Mouse (Mus musculus): ENCODE measurements around the gene Rab2b. TPM values are rescaled to one million over a fixed set of nuclear protein-coding genes. Genes with fewer than 3 reads are reported as not detected.
"Not testable (repeated sequence)": the region's sequence is repeated elsewhere in the genome, so short reads cannot be mapped to it uniquely, and the experiment has no call there.

Rab2b gene
- polyA plus RNA-seq, 1 experiment from 2014 or later, result 44.4 TPM

DNA sequence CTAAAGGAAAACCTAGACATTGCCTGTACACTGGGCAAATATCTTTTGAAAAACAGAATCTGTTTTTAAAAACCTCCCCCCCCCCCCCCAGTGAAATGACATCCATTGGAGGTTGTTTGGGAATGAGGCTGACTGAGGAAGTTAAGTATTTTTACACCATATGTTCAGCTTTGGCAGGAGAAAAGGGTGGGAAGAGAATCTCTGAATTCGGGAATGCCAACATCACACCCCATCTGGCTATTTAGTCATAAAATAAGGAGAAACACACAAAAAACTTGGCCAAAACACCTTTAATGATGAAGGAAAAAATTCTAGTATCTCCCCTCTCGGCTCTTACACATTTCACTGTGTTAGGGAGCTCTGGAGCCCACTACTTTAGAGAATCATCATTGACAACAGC lies 31.6 kb upstream of the Rab2b start:
- H3K4me3 ChIP-seq, result no peak overlapping the region
- peaks cover 53% of the 10 kb centered on the region for H3K4me1 ChIP-seq
- ATAC-seq (replicated peaks), result 0 out of 2 replicates have a peak, but pooled peaks have one; percentile 26
- H3K27me3 ChIP-seq, result no peaks in the 10 kb centered on the region
- 48% methylated on average over 2 of the region's 2 CpGs for WGBS
- no peaks in the 10 kb centered on the region for H3K9me3 ChIP-seq
- no peak overlapping the region for H3K9ac ChIP-seq (replicated peaks)
- no peak overlapping the region for H3K27ac ChIP-seq (replicated peaks)
- H3K36me3 ChIP-seq, result peaks cover 28% of the 10 kb centered on the region
- no peak overlapping the region for H3K4me2 ChIP-seq (replicated peaks)

DNA sequence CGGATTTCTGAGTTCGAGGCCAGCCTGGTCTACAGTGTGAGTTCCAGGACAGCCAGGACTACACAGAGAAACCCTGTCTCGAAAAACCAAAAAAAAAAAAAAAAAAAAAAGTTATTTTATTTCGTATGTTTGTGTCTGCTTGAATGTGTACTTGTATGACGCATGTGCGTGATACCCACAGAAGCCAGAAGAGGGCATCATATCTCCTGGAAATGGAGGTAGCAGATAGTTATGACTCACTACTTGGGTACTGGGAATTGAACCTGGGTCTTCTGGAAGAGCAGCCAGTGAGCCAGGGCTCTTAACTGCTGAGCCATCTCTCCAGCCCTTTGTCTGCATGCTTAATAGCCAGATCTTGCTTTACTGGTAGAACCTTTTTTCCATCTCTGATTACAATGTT lies 31.0 kb upstream of the Rab2b start:
- not testable (repeated sequence) for H3K4me2 ChIP-seq (replicated peaks); H3K4me3 ChIP-seq; ATAC-seq (replicated peaks); H3K9ac ChIP-seq (replicated peaks); H3K9me3 ChIP-seq; H3K27ac ChIP-seq (replicated peaks); H3K27me3 ChIP-seq
- Histone ChIP-seq H3K4me1 (peaks cover 51% of the 10 kb centered on the region), H3K36me3 (peaks cover 28% of the 10 kb centered on the region)
- WGBS, result 96% methylated on average over 6 of the region's 6 CpGs

DNA sequence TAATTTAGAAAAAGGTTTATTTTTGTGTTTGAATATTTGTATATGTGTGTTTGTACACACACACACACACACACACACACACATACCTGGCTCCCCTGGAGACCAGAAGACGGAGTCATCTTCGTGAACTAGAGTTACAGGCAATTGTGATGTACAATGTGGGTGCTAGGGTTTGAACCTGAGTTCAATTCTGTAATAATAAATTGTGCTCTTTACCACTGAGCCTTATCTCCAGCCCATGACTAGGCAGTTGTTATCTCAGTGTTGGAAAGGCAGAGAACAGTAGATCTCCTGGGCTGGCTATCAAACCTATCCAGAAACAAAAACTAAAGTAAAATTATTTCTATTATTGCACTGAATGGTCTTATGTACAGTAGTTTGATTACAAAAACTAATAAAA lies 26.8 kb upstream of the Rab2b start:
- peaks cover 23% of the 10 kb centered on the region for H3K4me1 ChIP-seq
- no peak overlapping the region for H3K9ac ChIP-seq (replicated peaks)
- H3K27me3 ChIP-seq, result no peaks in the 10 kb centered on the region
- H3K4me3 ChIP-seq, result no peak overlapping the region
- H3K4me2 ChIP-seq (replicated peaks), result no peak overlapping the region
- no peak overlapping the region for H3K27ac ChIP-seq (replicated peaks)
- H3K9me3 ChIP-seq, result no peaks in the 10 kb centered on the region
- 92% methylated on average over 2 of the region's 2 CpGs for WGBS
- no peak for ATAC-seq (replicated peaks)
- no peaks in the 10 kb centered on the region; the same call in 1 of the 2 replicates for H3K36me3 ChIP-seq

DNA sequence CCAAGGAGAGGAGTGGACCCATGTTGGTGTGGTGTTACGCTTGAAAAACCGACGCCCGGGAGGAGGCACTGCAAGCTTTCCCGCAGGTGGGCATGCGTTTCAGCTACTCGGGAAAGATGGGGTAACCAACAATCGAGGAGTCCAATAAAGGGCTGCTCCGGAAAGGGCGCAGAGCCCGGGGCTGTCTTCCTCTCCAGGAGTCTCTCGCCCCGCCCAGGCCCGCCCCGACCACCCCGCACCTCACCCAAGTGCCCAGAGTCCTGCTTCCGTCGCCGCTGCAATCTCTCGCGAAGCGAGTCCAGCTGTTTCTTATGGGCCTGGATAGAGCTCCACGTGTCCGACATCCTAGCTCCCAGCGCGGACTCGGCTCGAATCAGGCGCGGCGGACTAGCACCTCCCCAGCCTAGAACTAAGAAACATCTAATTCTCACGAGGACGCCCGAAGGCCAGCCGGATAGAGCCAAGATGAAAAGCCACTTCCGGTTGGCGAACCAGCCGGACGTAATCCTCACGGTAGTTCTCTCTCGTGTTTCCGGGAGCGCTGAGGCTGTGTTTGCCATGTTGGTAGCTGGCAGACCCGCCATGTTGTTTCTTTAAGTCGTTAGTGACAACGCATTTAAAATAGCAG lies 25.4 kb upstream of the Rab2b start, which contains the start of gene Mettl3:
Gene Mettl3 (minus strand): TSS at position 485 of the 628 bp plus-strand sequence.
- Histone ChIP-seq H3K27me3 (no peaks in the 10 kb centered on the region), H3K27ac (replicated peaks) (peak within 1 kb of the TSS; percentile 94), H3K9ac (replicated peaks) (peak within 1 kb of the TSS; percentile 72), H3K9me3 (no peaks in the 10 kb centered on the region), H3K4me2 (replicated peaks) (peak within 1 kb of the TSS; percentile 58), H3K4me3 (peak within 1 kb of the TSS; percentile 64), H3K4me1 (peaks cover 14% of the 10 kb centered on the region), H3K36me3 (peaks cover 4% of the 10 kb centered on the region)
- under 1% methylated on average over 46 of the region's 46 CpGs for WGBS
- peak; percentile 95 for ATAC-seq (replicated peaks)

DNA sequence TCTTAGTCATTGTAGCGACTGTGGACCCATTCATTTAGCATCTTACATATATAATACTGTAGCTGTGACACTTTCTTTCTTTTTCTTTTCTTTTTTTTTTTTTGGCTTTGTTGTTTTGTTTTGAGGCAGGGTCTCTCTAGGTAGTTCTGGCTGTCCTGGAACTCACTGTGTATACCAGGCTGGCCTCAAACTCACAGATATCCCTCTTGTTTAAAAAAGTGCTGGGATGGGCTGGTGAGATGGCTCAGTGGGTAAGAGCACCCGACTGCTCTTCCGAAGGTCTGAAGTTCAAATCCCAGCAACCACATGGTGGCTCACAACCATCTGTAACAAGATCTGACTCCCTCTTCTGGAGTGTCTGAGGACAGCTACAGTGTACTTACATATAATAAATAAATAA lies 24.2 kb upstream of the Rab2b start:
- 81% methylated on average over 3 of the region's 3 CpGs for WGBS
- not testable (repeated sequence) for H3K9me3 ChIP-seq; ATAC-seq (replicated peaks); H3K27ac ChIP-seq (replicated peaks); H3K27me3 ChIP-seq; H3K9ac ChIP-seq (replicated peaks); H3K4me3 ChIP-seq; H3K4me2 ChIP-seq (replicated peaks)
- H3K4me1 ChIP-seq, result peaks cover 14% of the 10 kb centered on the region
- peaks cover 15% of the 10 kb centered on the region for H3K36me3 ChIP-seq

DNA sequence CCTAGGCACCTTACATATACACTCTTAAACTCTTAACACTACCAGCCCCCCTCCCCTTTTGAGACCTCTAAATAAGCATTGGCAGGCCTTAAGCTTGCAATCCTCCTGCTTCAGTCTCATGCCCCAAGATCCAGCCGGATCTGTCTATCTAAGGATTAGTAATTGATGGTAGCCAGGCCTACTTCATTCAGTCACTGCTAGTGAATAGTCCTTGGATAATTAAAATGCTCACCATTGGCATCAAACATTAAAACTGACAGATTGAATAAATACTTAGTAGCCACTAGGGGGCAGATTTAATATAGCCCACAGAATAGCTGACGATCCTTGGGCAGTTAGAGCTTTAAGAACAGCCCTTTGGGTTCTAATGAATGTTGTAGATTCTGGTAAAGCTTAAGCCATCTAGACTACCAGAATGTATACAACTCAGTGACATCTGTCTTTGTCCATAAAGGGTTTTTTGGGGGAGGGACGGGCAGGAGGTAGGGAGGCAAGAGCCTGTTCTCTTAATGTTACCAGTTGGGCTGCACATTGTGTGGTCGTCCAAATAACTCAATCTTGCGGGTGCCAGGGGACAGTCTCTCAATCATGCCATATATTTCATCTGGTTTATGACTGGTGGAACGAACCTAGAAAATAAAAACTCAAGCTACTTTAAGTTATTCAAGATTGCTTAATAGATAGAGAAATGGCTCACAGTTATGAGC lies 16.4 kb upstream of the Rab2b start:
- Histone ChIP-seq H3K4me3 (no peak overlapping the region), H3K4me2 (replicated peaks) (no peak overlapping the region), H3K4me1 (no peaks in the 10 kb centered on the region), H3K27ac (replicated peaks) (no peak overlapping the region), H3K27me3 (no peaks in the 10 kb centered on the region), H3K9ac (replicated peaks) (no peak overlapping the region), H3K36me3 (peaks cover 75% of the 10 kb centered on the region), H3K9me3 (no peaks in the 10 kb centered on the region)
- WGBS, result 64% methylated on average over 6 of the region's 6 CpGs
- ATAC-seq (replicated peaks), result peak; percentile 63

DNA sequence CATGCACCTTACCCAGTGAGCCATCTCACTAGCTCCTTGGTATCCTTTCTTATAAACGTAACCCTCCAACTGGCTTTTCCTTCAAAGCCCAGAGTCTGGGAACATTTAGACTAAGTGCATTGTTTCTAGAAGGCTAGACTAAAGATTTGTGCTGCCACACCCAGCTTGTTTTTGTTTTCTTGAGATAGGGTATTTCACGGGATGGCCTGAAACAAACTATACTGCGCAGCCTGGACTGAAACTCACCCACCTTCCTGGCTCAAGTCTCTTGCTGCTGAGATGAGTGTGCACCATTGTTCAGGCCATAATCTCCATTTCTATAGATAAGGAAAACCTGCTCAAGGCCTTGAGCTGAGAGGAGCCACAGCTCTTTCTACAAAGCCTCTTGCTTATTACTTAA lies 4.8 kb upstream of the Rab2b start:
- no peak overlapping the region for H3K4me3 ChIP-seq
- no peak overlapping the region for H3K9ac ChIP-seq (replicated peaks)
- no peaks in the 10 kb centered on the region for H3K27me3 ChIP-seq
- H3K4me1 ChIP-seq, result peaks cover 9% of the 10 kb centered on the region
- no peak overlapping the region for H3K4me2 ChIP-seq (replicated peaks)
- 91% methylated on average over 3 of the region's 3 CpGs for WGBS
- H3K36me3 ChIP-seq, result peaks cover 33% of the 10 kb centered on the region
- H3K9me3 ChIP-seq, result no peaks in the 10 kb centered on the region
- no peak overlapping the region for H3K27ac ChIP-seq (replicated peaks)
- ATAC-seq (replicated peaks), result no peak

DNA sequence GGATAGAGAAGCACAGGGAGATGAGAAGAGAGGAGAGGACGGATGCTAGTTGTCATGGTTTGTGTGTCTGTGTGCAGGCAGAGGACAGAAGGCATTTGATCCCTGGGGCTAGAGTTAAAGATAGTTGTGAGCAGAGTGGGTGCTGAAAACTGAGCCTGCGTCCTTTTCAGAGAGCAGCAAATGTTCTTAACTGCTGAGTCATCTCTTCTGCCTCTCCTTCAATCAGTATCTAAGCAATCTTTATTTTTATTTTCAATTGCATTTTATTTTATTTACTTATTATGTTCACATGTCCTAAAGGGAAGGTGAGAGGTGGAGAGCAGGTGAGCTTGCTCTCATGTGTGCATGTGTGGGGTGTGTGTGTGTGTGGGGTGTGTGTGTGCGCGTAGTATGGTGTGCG lies 4.3 kb upstream of the Rab2b start:
- WGBS, result 97% methylated on average over 5 of the region's 5 CpGs
- H3K36me3 ChIP-seq, result peaks cover 29% of the 10 kb centered on the region
- no peak overlapping the region for H3K9ac ChIP-seq (replicated peaks)
- no peak overlapping the region for H3K27ac ChIP-seq (replicated peaks)
- H3K9me3 ChIP-seq, result no peaks in the 10 kb centered on the region
- ATAC-seq (replicated peaks), result no peak
- no peak overlapping the region for H3K4me2 ChIP-seq (replicated peaks)
- H3K4me1 ChIP-seq, result peaks cover 10% of the 10 kb centered on the region
- H3K27me3 ChIP-seq, result no peaks in the 10 kb centered on the region
- H3K4me3 ChIP-seq, result no peak overlapping the region

DNA sequence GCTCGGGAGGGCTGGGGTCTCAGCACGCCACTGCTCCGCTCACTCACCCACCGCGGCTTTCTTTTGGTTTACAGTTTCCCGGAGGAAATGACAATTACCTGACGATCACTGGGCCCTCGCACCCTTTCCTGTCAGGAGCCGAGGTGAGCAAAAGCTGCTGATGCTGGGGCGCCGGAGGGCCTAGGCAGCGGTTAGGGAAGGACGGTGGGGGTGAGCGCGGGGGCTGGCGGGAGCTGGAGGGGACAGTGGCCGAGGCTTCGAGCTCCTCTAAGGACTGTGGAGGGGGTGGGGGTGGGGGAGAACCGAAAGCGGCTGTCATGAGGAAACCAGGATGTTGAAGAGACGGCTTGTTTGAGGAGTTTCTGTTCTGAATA lies 389 bp upstream of the Rab2b start:
- Histone ChIP-seq H3K9ac (replicated peaks) (peak overlapping the region; percentile 74), H3K4me1 (peaks cover 17% of the 10 kb centered on the region), H3K27me3 (no peaks in the 10 kb centered on the region), H3K4me2 (replicated peaks) (peak overlapping the region; percentile 57), H3K27ac (replicated peaks) (peak overlapping the region; percentile 86), H3K9me3 (no peaks in the 10 kb centered on the region), H3K4me3 (peak overlapping the region; percentile 55), H3K36me3 (peaks cover 7% of the 10 kb centered on the region)
- under 1% methylated on average over 21 of the region's 21 CpGs for WGBS
- peak; percentile 42 for ATAC-seq (replicated peaks)

DNA sequence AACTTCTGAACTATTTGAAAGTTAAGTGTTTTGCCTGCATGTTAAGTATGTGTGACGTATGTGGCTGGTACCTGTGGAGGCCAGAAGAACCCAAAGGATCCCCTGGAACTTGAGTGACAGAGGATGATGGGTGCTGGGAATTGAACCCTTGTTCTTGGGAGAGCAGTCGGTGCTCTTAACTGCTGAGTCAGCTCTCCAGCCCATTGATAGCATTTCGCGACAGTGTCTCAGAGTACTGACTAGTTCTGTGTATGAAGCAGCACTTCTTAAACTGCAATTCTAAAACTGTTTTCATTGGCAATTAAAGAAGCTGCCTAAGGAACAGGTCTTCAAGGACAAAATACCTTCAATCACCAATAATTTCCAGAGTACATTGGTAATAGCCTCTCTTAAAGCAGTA lies 2.1 kb downstream of the Rab2b start:
- Histone ChIP-seq H3K4me1 (peaks cover 17% of the 10 kb centered on the region), H3K9ac (replicated peaks) (no peak overlapping the region), H3K27ac (replicated peaks) (no peak overlapping the region), H3K4me3 (no peak overlapping the region), H3K4me2 (replicated peaks) (no peak overlapping the region), H3K9me3 (no peaks in the 10 kb centered on the region), H3K36me3 (peaks cover 14% of the 10 kb centered on the region), H3K27me3 (no peaks in the 10 kb centered on the region)
- no peak for ATAC-seq (replicated peaks)
- 92% methylated on average over 4 of the region's 4 CpGs for WGBS

DNA sequence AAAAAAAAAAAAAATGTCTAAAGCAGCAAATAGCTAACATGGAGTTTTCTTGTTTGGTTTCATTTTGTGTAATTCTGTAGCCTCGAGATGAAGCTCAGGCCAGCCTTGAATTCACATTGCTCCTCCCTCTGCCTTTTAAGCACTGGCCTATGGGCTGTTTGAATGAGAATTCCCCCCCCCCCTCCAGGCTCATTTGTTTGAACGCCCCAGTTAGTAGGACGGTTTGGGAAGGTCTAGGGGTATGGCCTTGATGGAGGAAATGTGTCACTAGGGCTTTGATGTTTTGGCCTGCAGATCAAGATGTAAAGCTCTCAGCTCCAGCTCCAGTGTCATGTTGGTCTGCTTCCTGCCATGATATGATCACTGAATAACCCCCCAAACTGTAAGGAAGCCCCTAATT lies 6.6 kb downstream of the Rab2b start:
- no peak overlapping the region for H3K4me2 ChIP-seq (replicated peaks)
- no peak overlapping the region for H3K4me3 ChIP-seq
- H3K27me3 ChIP-seq, result no peaks in the 10 kb centered on the region
- H3K9me3 ChIP-seq, result no peaks in the 10 kb centered on the region
- no peak for ATAC-seq (replicated peaks)
- peaks cover 30% of the 10 kb centered on the region for H3K36me3 ChIP-seq
- WGBS, result 72% methylated on average over 3 of the region's 3 CpGs
- no peak overlapping the region for H3K9ac ChIP-seq (replicated peaks)
- no peaks in the 10 kb centered on the region for H3K4me1 ChIP-seq
- no peak overlapping the region for H3K27ac ChIP-seq (replicated peaks)

DNA sequence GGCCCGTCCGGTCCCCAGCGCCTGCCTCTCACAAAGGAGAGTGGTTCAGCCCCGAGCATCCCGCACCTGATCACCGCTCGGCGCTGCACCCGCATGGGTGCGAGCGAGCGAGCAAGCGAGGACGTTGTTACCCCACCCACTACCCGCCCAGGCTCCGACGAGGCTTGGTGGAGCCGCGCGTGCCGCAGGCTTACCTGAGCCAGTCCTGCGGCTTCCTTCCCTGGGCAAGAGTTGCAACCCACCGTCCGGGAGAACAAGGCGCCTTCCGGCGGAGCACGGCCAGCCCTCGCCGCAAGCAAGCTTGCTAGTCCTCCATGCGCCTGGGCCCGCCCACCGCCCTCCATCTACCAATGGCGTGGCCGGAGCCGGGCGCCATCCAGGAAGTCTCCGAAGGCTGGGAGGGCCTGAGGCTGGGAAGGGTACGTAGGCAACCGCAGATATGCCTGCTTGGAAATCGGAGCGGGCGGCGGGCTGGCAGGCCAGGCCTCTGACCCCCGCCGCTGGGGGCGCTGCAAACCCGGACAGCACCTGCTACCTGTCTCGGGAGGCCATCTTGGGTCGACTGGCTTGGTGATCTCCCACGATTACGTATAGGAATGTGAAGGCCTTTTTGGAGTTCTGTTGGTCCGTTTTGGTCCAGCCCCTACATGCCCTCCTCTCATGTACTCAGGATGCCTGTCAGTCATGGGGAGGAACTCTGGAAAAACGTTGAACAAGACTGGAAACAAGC lies 21.7 kb downstream of the Rab2b start, which contains the start of gene Chd8:
Gene Chd8 (minus strand): TSS at position 297 of the 730 bp plus-strand sequence.
- no peaks in the 10 kb centered on the region for H3K9me3 ChIP-seq
- no peaks in the 10 kb centered on the region for H3K27me3 ChIP-seq
- H3K4me3 ChIP-seq, result peak within 1 kb of the TSS; percentile 68
- peak within 1 kb of the TSS; percentile 93 for H3K27ac ChIP-seq (replicated peaks)
- H3K36me3 ChIP-seq, result peaks cover 8% of the 10 kb centered on the region; the same call in 1 of the 2 replicates
- under 1% methylated on average over 54 of the region's 54 CpGs for WGBS
- peak; percentile 100 for ATAC-seq (replicated peaks)
- peaks cover 23% of the 10 kb centered on the region for H3K4me1 ChIP-seq
- H3K9ac ChIP-seq (replicated peaks), result peak within 1 kb of the TSS; percentile 85
- H3K4me2 ChIP-seq (replicated peaks), result peak within 1 kb of the TSS; percentile 51
